Mouse (Mus musculus) kidney, adult 8-10 months (tissue): ENCODE data around the gene Zcwpw1.

Experiments
- DNase-seq, 2 experiments: peaks; one replicate each; pipeline ENCODE4 v3.0.0; 2022

Gene Zcwpw1

GRCm38 (mm10) chr5:137756106-137756505, 31.5 kb upstream of the Zcwpw1 start:
- DNase-seq, result no peak

- peak; percentile 76 to 93 for DNase-seq
Measured at GRCm38 (mm10) chr5:137756882-137757661, 30.5 kb upstream of the Zcwpw1 start.

- DNase-seq, result no peak
Measured at GRCm38 (mm10) chr5:137757887-137758286, 29.7 kb upstream of the Zcwpw1 start.

DNA sequence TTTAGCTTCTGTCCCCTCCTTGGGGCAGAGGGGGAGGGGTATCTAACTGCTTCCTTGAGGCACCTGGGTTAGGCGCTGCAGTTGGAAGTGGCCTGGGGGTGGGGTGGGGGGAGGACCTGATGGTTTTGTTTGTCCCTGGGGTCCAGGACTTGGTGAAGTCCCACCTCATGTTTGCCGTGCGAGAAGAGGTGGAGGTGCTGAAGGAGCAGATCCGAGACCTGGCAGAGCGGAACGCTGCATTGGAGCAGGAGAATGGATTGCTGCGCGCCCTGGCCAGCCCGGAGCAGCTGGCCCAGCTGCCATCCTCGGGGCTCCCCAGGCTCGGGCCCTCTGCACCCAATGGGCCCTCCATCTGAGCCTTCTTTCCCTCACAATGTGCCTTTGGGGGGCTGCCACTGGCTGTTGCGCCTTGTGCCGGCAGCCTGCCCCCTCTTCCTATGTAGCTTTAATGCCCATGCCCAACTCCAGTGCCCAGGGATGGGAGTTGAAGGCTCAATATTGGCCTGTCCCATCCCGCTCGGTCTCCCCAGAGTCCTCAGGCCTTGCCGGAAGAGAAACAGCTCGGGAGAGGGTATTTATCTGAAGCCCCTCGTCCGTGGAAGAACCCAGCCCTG, 28.6 kb upstream of the Zcwpw1 start:
- no peak for DNase-seq

DNA sequence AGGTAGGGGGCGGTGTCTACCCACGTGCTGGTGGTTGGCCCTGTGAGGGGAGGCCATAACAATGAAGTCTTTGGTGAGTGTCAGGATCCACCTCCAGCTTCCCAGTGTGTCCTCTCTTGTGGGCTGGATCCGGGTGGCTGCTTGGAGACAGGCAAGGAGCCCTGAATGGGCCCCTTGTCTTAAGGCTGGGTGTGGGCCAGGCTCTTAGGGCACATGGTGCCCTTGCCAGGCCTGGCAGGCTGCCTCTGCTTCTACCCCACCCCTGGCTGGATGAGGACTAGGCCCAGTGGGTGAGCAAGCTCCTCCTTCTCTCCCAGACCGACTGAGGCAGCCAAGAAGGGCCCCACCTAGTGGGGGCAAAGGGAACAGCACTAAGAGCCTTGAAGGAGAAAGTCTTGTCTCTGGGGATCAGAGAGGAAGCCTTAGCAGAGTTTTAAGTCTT, 27.6 kb upstream of the Zcwpw1 start:
- DNase-seq, result peak; percentile 93

DNA sequence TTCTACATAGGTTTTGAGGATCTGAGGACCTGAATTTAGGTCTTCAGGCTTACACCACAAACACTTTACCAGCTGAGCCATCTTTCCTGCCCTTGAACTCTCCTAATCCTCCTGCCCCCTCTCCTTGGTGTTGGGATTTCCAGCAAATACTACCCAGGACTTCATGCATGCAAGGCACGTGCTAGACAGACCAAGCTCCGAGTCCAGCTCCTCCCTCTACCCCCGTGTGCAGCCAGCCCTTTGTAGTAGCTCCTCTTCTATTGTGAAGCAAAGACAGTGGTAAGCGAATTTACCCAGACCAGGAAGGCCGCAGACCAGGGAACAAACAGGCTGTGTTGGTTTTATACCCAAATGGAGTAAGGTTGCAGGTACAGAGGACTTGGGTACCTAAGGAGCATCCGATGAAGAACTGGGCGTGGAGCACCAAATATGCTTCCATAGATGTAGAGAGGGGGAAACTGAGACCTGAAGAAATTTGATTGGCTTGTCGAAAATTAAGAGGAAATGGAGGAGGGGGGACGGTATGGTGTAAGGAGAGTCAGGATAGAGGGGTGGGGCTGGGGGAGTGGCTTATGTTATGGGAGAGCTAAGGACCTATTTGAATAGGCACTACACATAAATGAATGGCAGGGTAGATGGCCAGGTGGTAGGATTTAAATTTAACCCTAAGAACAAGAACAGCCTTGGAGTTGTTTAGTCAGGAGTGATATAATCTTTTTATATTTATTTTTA, 22.8 kb upstream of the Zcwpw1 start:
- DNase-seq, result no peak

GRCm38 (mm10) chr5:137766270-137766669, 21.3 kb upstream of the Zcwpw1 start:
- DNase-seq, result no peak

- no peak for DNase-seq
Measured at GRCm38 (mm10) chr5:137768475-137768874, 19.1 kb upstream of the Zcwpw1 start.

DNA sequence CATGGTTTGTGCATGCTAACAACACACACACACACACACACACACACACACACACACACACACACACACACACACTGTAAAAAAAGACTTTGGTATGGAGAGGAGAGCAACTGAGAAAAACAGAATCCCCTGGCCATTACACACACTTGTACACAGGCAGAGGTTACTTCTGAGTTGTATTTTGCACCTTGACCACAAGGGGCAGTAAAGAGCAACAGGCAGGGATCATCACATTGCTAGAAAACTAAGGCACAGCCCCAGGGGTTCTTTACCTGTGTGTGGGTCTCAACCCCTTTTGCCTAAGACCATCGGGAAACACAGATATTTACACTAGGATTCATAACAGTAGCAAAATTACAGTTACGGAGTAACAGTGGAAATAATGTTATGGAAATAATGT, 16.9 kb upstream of the Zcwpw1 start:
- DNase-seq, result no peak

DNA sequence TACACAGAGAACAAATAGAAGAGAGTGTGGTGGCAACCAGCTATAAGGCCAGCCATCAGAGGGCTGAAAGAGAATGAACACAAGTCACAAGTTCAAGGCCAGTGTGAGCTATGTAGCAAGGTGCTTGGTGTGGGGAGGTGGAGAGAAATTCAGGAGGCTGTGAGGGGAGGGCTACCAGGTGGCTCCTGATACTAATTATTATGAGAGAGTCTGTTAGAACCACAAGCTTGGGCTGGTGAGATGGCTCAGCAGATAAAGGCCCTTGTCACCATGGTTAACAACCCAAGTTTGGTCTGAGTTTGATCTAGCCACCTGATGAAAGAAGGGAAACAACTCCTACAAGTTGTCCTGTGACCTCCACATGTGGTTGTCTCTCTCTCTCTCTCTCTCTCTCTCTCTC, 14.8 kb upstream of the Zcwpw1 start:
- no peak for DNase-seq

DNA sequence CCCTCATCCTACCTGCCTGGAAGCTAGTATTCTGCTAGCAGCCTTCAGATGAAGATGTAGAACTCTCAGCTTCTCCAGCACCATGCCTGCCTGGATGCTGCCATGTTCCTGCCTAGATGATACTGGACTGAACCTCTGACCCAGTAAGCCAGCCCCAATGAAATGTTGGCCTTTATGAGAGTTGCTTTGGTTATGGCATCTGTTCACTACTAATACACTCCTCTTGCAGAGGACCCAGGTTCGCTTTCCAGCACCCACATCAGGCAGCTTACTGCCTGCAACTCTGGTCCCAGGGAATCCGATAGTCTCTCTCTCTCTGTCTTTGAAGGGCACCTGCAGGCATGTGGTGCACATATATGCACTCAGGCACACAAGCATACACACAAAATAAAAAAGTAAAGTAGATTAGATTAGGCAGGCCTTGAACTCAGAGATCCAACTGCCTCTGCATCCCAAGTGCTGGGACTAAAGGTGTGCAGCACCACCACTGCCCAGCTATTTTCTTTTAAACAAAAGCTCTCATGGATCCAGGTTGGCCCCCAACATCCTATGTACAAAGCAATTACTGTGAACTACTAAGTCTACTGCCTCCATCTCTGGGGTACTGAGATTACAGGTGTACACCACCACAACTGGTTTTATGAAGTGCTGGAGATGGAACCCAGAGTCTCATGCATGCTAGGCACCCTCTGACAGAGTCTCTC, 11.9 kb upstream of the Zcwpw1 start:
- no peak for DNase-seq

GRCm38 (mm10) chr5:137776408-137776918, 11.1 kb upstream of the Zcwpw1 start:
- peak in 1 of 2 experiments; percentile 65 for DNase-seq

GRCm38 (mm10) chr5:137777267-137777845, 10.2 kb upstream of the Zcwpw1 start:
- DNase-seq, result no peak

DNA sequence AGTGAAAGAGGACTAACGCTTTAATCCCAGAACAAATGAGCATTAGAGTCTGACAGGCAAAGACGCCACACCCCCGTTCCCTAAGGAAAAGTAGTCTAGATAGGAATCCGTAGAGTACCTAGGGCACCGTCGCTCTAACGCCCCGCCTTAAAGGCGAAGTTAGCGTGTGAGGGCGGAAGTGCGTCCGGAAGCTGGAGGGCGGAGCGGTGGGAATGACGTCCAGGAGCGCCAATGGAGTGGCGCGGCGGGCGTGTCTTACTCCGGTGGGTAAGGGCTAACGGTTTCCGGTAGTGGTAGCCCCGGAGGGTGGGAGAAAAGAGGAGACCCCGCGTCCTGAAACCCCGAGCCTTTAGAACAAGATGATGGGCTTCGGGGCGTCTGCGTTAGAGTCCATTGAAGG, 9.0 kb upstream of the Zcwpw1 start, which contains the start of gene Ppp1r35:
Ppp1r35 (plus strand) TSS at position 215 of the 400 bp plus-strand sequence.
- DNase-seq, result peak; percentile 97 to 98

DNA sequence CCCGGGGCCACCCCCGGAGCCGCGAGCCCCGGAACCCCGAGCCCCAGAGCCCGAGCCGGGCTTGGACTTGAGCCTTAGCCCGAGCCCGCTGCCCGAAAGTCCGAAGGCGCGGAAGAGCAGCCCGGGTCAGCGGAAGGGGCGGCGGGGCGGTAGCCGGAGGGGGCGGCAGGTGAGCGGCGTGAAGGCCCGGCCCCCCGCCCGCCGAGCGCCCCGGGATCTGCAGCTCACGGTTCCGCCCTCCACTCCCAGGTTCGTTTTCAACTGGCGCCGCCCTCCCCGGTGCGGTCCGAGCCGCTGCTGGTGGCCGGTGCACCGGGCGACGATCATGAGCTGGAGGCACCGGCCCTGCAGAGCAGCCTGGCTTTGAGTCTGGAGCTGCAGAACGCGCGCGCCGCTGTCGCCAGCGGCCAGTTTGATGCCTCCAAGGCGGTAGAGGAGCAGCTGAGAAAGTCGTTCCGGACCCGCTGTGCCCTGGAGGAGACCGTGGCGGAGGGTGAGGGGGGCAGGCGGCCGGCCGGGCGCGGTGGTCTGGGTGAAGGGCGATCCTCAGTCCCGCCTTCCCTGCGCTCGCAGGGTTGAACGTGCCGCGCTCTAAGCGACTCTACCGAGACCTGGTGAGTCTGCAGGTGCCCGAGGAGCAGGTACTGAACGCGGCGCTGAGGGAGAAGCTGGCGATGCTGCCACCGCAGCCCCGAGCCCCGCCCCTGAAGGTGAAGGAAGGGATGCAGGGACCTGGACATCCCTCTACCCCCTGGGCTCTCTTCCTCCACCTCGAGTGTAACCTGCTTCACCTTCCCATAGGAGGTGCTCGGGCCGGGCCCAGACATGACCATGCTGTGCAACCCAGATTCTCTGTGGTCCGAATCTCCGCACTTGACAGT, 8.3 kb upstream of the Zcwpw1 start:
- DNase-seq, result no peak

GRCm38 (mm10) chr5:137781661-137782060, 5.9 kb upstream of the Zcwpw1 start:
- no peak for DNase-seq

- DNase-seq, result no peak
Measured at GRCm38 (mm10) chr5:137782776-137783522, 4.6 kb upstream of the Zcwpw1 start.

- no peak for DNase-seq
Measured at GRCm38 (mm10) chr5:137783901-137784540, 3.6 kb upstream of the Zcwpw1 start.

DNA sequence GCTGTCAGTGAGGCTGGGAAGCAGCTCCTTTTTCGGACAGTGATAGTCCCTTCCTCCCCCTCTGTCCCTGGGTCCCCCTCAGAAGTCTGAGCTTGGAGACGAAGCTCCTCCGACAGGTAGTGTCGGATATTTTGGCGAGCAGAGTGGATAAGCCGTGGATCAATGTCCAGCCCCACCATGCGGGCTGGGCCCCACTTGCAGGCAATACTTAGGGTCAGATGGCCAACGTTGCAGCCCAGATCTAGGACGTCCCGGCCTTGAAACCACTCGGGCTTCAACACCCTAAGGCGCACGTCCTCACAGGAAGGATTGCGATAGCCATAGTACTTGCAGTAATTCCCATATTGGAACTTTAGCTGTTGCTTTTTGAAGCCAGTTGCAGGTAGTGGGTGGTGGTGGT, 3.1 kb upstream of the Zcwpw1 start:
- no peak for DNase-seq
